Mouse (Mus musculus): ENCODE results near the gene Polr3c. TPM values are rescaled to one million over a fixed set of nuclear protein-coding genes. Genes with fewer than 3 reads are reported as not detected.

Gene Polr3c
- polyA plus RNA-seq (2015; fragmentation: Nextera tagmentation; extraction: Ambion mirVana) = 28.1 and 31.0 TPM in 2 replicates

DNA sequence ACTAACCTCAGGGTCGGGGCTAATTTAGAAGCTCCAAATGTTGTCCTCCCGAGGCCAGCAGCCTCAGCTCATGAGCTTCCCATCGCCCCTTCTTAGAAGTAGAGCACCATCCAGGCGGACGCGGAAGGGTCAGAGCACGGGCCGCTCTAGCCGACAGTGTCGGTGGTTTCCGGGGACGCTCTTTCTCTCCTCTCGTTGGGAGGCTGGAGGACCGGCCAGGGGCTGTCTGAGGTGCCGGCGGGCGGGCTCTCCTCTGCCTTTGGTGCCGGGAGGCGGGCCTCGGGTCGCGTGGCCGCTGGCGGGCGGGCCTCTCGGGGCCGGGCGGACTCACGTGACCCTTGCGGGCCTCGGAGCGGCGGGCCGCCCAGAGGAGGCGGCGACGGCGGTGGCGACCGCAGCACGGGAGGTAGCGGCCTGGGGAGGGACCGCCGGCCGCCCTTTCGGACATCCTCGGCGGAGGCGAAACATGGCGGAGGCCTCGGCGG, at the start of gene Polr3c, which contains the start of gene Rnf115:
Gene Polr3c, minus strand, starts transcription at position 286 of the 485 bp plus-strand sequence.
Gene Rnf115, plus strand, starts transcription at position 322 of the 485 bp plus-strand sequence.
- Histone ChIP-seq H3K27ac (ENCODE audit: low read length) (peak within 1 kb of the TSS; percentile 88), H3K9ac (ENCODE audit: low read length) (peak within 1 kb of the TSS; percentile 91), H3K4me1 (ENCODE audit: control insufficient read depth, insufficient read depth, low read length) (peaks cover 25% of the 10 kb centered on the region), H3K36me3 (ENCODE audit: control insufficient read depth, insufficient read depth) (no peaks in the 10 kb centered on the region), H3K9me3 (replicated peaks; ENCODE audit: control insufficient read depth, low read length) (no peaks in the 10 kb centered on the region), H3K4me2 (ENCODE audit: low read depth, low read length) (peak within 1 kb of the TSS; percentile 74), H3K4me3 (ENCODE audit: low read length) (peak within 1 kb of the TSS; percentile 90), H3K27me3 (ENCODE audit: control insufficient read depth, insufficient read depth, low read length) (no peaks in the 10 kb centered on the region)
- peak; percentile 99 for ATAC-seq (replicated peaks; ENCODE audit: extremely low read depth, insufficient read depth, low FRiP score)
- WGBS = 0% methylated on average over 48 of the region's 52 CpGs

DNA sequence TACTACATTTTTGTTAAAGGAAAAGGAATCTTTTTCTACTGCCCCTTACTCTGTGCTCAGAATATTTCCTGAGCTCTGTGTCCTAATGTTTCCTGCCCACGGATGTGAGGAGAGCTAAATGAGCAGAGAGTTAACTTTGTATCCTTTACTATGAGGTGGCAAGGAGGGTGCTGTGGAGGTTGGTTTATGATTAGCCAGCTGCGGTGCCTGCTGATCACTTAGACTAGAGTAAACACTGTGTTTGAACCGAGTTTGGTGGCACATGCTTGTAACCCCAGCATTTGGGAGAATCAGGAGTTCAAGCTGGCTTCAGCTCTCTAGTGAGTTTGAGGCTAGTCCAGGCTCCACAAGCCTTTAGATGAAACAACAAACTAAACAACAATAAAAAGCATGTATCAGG, 49.7 kb upstream of the Polr3c start:
- no peak overlapping the region for H3K27ac ChIP-seq (ENCODE audit: low read length)
- H3K9me3 ChIP-seq (replicated peaks; ENCODE audit: control insufficient read depth, low read length) = no peaks in the 10 kb centered on the region
- no peak overlapping the region for H3K4me3 ChIP-seq (ENCODE audit: low read length)
- peaks cover 6% of the 10 kb centered on the region for H3K36me3 ChIP-seq (ENCODE audit: control insufficient read depth, insufficient read depth)
- H3K9ac ChIP-seq (ENCODE audit: low read length) = no peak overlapping the region
- H3K27me3 ChIP-seq (ENCODE audit: control insufficient read depth, insufficient read depth, low read length) = no peaks in the 10 kb centered on the region
- WGBS = 77% methylated on average over 3 of the region's 3 CpGs
- no peak for ATAC-seq (replicated peaks; ENCODE audit: extremely low read depth, insufficient read depth, low FRiP score)
- peaks cover 6% of the 10 kb centered on the region for H3K4me1 ChIP-seq (ENCODE audit: control insufficient read depth, insufficient read depth, low read length)
- H3K4me2 ChIP-seq (ENCODE audit: low read depth, low read length) = no peak overlapping the region

DNA sequence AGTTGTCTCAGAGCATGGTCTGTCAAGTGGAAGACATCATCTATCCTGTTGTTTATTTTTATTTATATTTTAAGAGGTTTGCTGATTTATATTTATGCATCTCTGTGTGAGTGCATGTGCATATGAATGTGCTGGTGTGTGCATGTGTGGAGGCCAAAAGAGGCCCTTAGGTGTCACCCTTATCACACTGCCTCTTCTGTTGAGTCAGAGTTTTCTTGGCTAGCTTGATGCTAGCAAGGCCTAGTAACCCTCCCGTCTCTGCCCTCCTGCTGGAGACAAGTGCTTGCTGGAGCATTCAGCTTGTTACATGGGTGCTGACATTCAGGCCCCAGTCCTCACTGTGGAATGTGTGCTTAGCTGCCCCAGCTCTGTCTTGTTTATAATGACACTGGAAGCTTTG, 45.5 kb upstream of the Polr3c start:
- no peak overlapping the region for H3K4me2 ChIP-seq (ENCODE audit: low read depth, low read length)
- H3K9me3 ChIP-seq (replicated peaks; ENCODE audit: control insufficient read depth, low read length) = no peaks in the 10 kb centered on the region
- no peak overlapping the region for H3K9ac ChIP-seq (ENCODE audit: low read length)
- H3K27ac ChIP-seq (ENCODE audit: low read length) = no peak overlapping the region
- peaks cover 9% of the 10 kb centered on the region for H3K4me1 ChIP-seq (ENCODE audit: control insufficient read depth, insufficient read depth, low read length)
- peaks cover 5% of the 10 kb centered on the region for H3K36me3 ChIP-seq (ENCODE audit: control insufficient read depth, insufficient read depth)
- H3K27me3 ChIP-seq (ENCODE audit: control insufficient read depth, insufficient read depth, low read length) = no peaks in the 10 kb centered on the region
- no peak overlapping the region for H3K4me3 ChIP-seq (ENCODE audit: low read length)
- WGBS = 27% methylated on average over 1 of the region's 1 CpGs
- no peak for ATAC-seq (replicated peaks; ENCODE audit: extremely low read depth, insufficient read depth, low FRiP score)

DNA sequence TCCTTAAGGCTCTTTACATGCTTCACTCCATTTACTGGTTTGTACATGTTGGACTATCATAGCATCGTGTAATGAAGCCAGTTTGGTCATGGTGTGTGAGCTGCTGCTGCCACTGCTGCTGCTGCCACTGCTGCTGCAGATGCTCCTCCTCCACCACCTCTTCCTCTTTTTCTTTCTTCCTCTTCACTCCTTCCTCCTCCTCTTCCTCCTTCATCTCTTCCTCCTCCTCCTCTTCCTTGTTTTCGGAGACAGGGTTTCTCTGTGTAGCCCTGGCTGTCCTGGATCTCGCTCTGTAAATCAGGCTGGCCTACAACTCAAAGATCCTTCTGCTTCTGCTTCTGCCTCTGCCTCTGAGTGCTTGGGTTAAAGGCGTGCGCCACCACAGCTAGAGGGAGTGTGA, 42.5 kb upstream of the Polr3c start:
- Histone ChIP-seq H3K27ac (ENCODE audit: low read length) (no peak overlapping the region), H3K36me3 (ENCODE audit: control insufficient read depth, insufficient read depth) (no peaks in the 10 kb centered on the region), H3K27me3 (ENCODE audit: control insufficient read depth, insufficient read depth, low read length) (no peaks in the 10 kb centered on the region), H3K9me3 (replicated peaks; ENCODE audit: control insufficient read depth, low read length) (no peaks in the 10 kb centered on the region), H3K4me3 (ENCODE audit: low read length) (no peak overlapping the region), H3K9ac (ENCODE audit: low read length) (no peak overlapping the region), H3K4me2 (ENCODE audit: low read depth, low read length) (no peak overlapping the region), H3K4me1 (ENCODE audit: control insufficient read depth, insufficient read depth, low read length) (peaks cover 9% of the 10 kb centered on the region)
- WGBS = 84% methylated on average over 5 of the region's 5 CpGs
- ATAC-seq (replicated peaks; ENCODE audit: extremely low read depth, insufficient read depth, low FRiP score) = no peak

DNA sequence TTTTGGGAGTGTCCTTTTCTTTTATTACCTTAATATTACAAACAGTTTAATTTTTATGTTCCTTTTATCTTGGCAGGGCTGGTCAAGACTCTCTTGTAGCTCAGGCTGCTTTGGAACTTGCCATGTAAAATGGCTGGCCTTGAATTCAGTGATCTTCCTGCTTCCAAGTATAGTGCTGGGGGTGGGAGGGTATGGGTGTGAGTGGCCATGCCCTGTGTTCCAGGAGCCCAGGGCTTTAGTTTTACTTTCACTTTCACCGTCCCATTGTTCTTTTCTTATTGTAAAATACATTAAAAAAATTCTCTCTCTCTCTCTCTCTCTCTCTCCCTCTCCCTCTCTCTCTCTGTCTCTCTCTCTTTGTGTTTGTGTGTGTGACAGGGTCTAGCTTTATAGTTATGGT, 37.1 kb upstream of the Polr3c start:
- ATAC-seq (replicated peaks; ENCODE audit: extremely low read depth, insufficient read depth, low FRiP score) = no peak
- H3K27me3 ChIP-seq (ENCODE audit: control insufficient read depth, insufficient read depth, low read length) = no peaks in the 10 kb centered on the region
- 73% methylated on average over 1 of the region's 1 CpGs for WGBS
- no peaks in the 10 kb centered on the region for H3K9me3 ChIP-seq (replicated peaks; ENCODE audit: control insufficient read depth, low read length)
- peaks cover 2% of the 10 kb centered on the region; the same call in 1 of the 2 replicates for H3K36me3 ChIP-seq (ENCODE audit: control insufficient read depth, insufficient read depth)
- H3K4me3 ChIP-seq (ENCODE audit: low read length) = no peak overlapping the region
- H3K4me1 ChIP-seq (ENCODE audit: control insufficient read depth, insufficient read depth, low read length) = no peaks in the 10 kb centered on the region; the same call in 1 of the 2 replicates
- H3K27ac ChIP-seq (ENCODE audit: low read length) = no peak overlapping the region
- no peak overlapping the region for H3K4me2 ChIP-seq (ENCODE audit: low read depth, low read length)
- no peak overlapping the region for H3K9ac ChIP-seq (ENCODE audit: low read length)

DNA sequence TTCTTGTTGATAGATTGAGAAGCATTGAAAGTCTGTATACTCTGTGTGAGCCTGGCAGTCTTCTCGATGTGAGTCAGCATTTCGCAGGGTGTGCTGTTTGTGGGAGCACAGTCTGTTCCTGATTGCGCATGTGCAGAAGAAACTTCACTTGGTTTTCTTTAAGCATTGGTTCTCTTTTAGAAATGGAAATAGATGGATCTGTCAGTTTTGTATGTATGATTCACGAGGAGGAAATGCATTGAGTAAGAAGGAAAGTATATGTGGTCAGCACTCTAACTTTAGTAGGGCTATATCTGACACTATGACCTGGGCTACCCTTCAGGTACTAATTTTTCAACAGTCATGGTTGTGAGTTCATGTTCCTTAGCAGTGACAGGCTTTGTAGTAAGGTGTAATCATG, 32.3 kb upstream of the Polr3c start:
- Histone ChIP-seq H3K27me3 (ENCODE audit: control insufficient read depth, insufficient read depth, low read length) (no peaks in the 10 kb centered on the region), H3K27ac (ENCODE audit: low read length) (no peak overlapping the region), H3K4me3 (ENCODE audit: low read length) (no peak overlapping the region), H3K36me3 (ENCODE audit: control insufficient read depth, insufficient read depth) (peaks cover 3% of the 10 kb centered on the region; the same call in 1 of the 2 replicates), H3K4me1 (ENCODE audit: control insufficient read depth, insufficient read depth, low read length) (no peaks in the 10 kb centered on the region), H3K9ac (ENCODE audit: low read length) (no peak overlapping the region), H3K4me2 (ENCODE audit: low read depth, low read length) (no peak overlapping the region), H3K9me3 (replicated peaks; ENCODE audit: control insufficient read depth, low read length) (no peaks in the 10 kb centered on the region)
- WGBS = 92% methylated on average over 4 of the region's 4 CpGs
- ATAC-seq (replicated peaks; ENCODE audit: extremely low read depth, insufficient read depth, low FRiP score) = no peak

DNA sequence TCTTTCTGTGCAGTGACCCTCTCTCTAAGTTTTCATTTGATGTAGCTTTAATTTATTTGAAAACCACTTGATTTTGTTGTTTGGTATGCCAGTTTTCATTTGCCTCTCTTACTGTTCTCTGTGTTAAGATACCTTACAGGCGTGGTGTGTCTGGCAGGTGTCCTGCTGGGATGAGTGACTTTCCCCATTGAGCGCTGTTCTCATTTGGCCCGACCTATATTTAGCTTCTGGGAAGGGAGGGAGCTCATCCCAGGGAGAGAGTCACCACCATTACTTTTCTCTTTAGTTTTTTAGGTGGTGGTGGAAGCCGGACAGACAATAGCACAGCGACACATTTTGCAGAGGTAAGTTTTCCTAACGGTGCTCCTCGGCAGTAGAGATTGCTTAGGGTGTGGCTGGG, 30.3 kb upstream of the Polr3c start:
- no peak overlapping the region for H3K27ac ChIP-seq (ENCODE audit: low read length)
- H3K9ac ChIP-seq (ENCODE audit: low read length) = no peak overlapping the region
- H3K4me1 ChIP-seq (ENCODE audit: control insufficient read depth, insufficient read depth, low read length) = no peaks in the 10 kb centered on the region
- H3K36me3 ChIP-seq (ENCODE audit: control insufficient read depth, insufficient read depth) = peaks cover 3% of the 10 kb centered on the region; the same call in 1 of the 2 replicates
- H3K4me3 ChIP-seq (ENCODE audit: low read length) = no peak overlapping the region
- 48% methylated on average over 7 of the region's 7 CpGs for WGBS
- no peaks in the 10 kb centered on the region for H3K27me3 ChIP-seq (ENCODE audit: control insufficient read depth, insufficient read depth, low read length)
- H3K9me3 ChIP-seq (replicated peaks; ENCODE audit: control insufficient read depth, low read length) = no peaks in the 10 kb centered on the region
- ATAC-seq (replicated peaks; ENCODE audit: extremely low read depth, insufficient read depth, low FRiP score) = 0 out of 2 replicates have a peak, but pooled peaks have one; percentile 52
- H3K4me2 ChIP-seq (ENCODE audit: low read depth, low read length) = no peak overlapping the region

DNA sequence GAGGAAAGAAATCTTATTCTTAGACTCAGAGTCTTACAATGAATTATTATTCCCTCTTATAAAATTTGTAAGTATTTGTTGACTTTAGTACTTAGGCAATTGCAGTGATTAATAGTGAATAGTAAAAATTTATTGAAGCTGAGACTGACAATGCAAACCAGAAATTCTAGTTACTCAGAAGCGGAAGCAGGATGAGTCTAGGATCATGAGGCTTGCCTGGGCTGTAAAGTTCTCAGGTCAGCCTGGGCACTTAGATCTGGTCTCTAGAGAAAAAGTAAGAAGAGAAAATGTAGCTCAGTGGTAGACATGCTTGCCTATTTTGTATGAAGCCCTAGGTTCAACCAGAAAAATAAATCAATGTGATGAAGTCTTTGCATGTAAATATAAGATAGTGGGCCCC, 28.5 kb upstream of the Polr3c start:
- H3K36me3 ChIP-seq (ENCODE audit: control insufficient read depth, insufficient read depth) = peaks cover 3% of the 10 kb centered on the region; the same call in 1 of the 2 replicates
- H3K27ac ChIP-seq (ENCODE audit: low read length) = no peak overlapping the region
- H3K27me3 ChIP-seq (ENCODE audit: control insufficient read depth, insufficient read depth, low read length) = no peaks in the 10 kb centered on the region
- 97% methylated on average over 1 of the region's 1 CpGs for WGBS
- no peak overlapping the region for H3K4me3 ChIP-seq (ENCODE audit: low read length)
- no peak overlapping the region for H3K4me2 ChIP-seq (ENCODE audit: low read depth, low read length)
- H3K4me1 ChIP-seq (ENCODE audit: control insufficient read depth, insufficient read depth, low read length) = no peaks in the 10 kb centered on the region
- no peak for ATAC-seq (replicated peaks; ENCODE audit: extremely low read depth, insufficient read depth, low FRiP score)
- H3K9me3 ChIP-seq (replicated peaks; ENCODE audit: control insufficient read depth, low read length) = no peaks in the 10 kb centered on the region
- H3K9ac ChIP-seq (ENCODE audit: low read length) = no peak overlapping the region

DNA sequence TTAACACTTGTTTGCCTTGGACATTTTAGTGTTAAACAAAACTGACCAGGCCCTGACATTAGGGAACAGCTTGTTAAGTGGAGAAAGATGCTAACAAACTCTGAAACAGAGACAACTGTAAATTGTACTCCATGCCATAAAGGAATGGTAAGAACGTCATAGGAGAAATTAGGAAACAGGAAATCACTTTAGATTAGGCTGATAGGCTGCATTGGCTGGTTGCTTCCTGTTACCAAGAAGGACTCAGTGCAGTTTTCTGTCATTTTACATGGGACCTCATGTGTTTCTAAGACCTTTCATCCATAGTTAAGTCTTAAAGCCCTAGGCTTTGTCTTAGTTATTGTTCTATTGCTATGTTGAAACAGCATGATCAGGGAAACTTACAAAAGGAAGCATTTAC, 19.4 kb upstream of the Polr3c start:
- Histone ChIP-seq H3K9me3 (replicated peaks; ENCODE audit: control insufficient read depth, low read length) (no peaks in the 10 kb centered on the region), H3K27me3 (ENCODE audit: control insufficient read depth, insufficient read depth, low read length) (no peaks in the 10 kb centered on the region), H3K9ac (ENCODE audit: low read length) (no peak overlapping the region), H3K27ac (ENCODE audit: low read length) (no peak overlapping the region), H3K36me3 (ENCODE audit: control insufficient read depth, insufficient read depth) (no peaks in the 10 kb centered on the region), H3K4me1 (ENCODE audit: control insufficient read depth, insufficient read depth, low read length) (peaks cover 11% of the 10 kb centered on the region), H3K4me3 (ENCODE audit: low read length) (no peak overlapping the region), H3K4me2 (ENCODE audit: low read depth, low read length) (no peak overlapping the region)
- WGBS = 33% methylated on average over 1 of the region's 1 CpGs
- ATAC-seq (replicated peaks; ENCODE audit: extremely low read depth, insufficient read depth, low FRiP score) = no peak
